Mouse (Mus musculus): Measurements from ENCODE around the gene Stom.

- TF ChIP-seq CHD2 (IDR thresholded peaks at IDR 0.05; ENCODE audit: low read depth, low read length) = no peak
- TF ChIP-seq ZC3H11A (IDR thresholded peaks at IDR 0.05; ENCODE audit: borderline replicate concordance, low read depth, low read length) = peak; percentile 96
- no peak for TF ChIP-seq HCFC1 (IDR thresholded peaks at IDR 0.05; ENCODE audit: borderline replicate concordance, insufficient read depth, low read length)
These were observed 36.2 kb upstream of the Stom start for GRCm38 (mm10) chr2:35373003-35373402.
